Mouse (Mus musculus) activated CD4-positive, CD25-positive, alpha-beta regulatory T cell, adult 4 months (primary cell): ENCODE results near the gene Chd5. TPM values are rescaled to one million over a fixed set of nuclear protein-coding genes. Genes with fewer than 3 reads are reported as not detected.

Experiments used
- polyA plus RNA-seq, 2 experiments: library from polyadenylated mRNA; unstranded; fragments of 100-300 nt; shearing (Covaris generic); gene quantifications; one replicate each; pipeline ENCODE4 v1.2.1; 2017

Chd5 gene
- polyA plus RNA-seq, 2 experiments from 2014 or later, result 0.19 TPM; not detected in 1

Other genes with a start within 250 kb of the Chd5 start
- gene Tnfrsf25, start 222.7 kb upstream of the Chd5 start, polyA plus RNA-seq, result 100 to 1,000 TPM; 132 to 150 TPM
- gene Espn, start 186.3 kb upstream of the Chd5 start, polyA plus RNA-seq, result 1 to 10 TPM; 6.9 to 8.3 TPM
- not detected for gene Hes2, start 179.8 kb upstream of the Chd5 start, polyA plus RNA-seq
- 100 to 1,000 TPM; 134 to 172 TPM for gene Acot7, start 160.5 kb upstream of the Chd5 start, polyA plus RNA-seq
- gene Gpr153, start 64.4 kb upstream of the Chd5 start, polyA plus RNA-seq, result not detected
- gene Hes3, start 47.0 kb upstream of the Chd5 start, polyA plus RNA-seq, result not detected
- 1 to 10 TPM; 7.2 to 7.7 TPM for gene Icmt, start 41.4 kb upstream of the Chd5 start, polyA plus RNA-seq
- gene Rnf207, start 19.7 kb upstream of the Chd5 start, polyA plus RNA-seq, result not detected
- 1,000 to 10,000 TPM; 1,059 to 1,071 TPM for gene Rpl22, start 12.9 kb upstream of the Chd5 start, polyA plus RNA-seq
- gene Nphp4, start 138.1 kb downstream of the Chd5 start, polyA plus RNA-seq, result under 1 TPM; 0.17 to 0.20 TPM
- 100 to 1,000 TPM in 1 of 2 experiments, 10 to 100 TPM in 1; 91.1 to 112 TPM for gene Kcnab2, start 139.2 kb downstream of the Chd5 start, polyA plus RNA-seq